Mouse (Mus musculus): ENCODE data around the gene Crtc1. TPM values are rescaled to one million over a fixed set of nuclear protein-coding genes. Genes with fewer than 3 reads are reported as not detected.

Crtc1 gene
- polyA plus RNA-seq, 1 experiment = 6.1 TPM

- TF ChIP-seq POLR2A (IDR thresholded peaks at IDR 0.05; ENCODE audit: borderline replicate concordance, control insufficient read depth, low read depth, low read length) (no peak), CTCF (IDR thresholded peaks at IDR 0.05; ENCODE audit: control insufficient read depth, insufficient read depth, low read length) (no peak)
- Histone ChIP-seq H3K4me1 (ENCODE audit: control insufficient read depth, insufficient read depth, low read length) (no peaks in the 10 kb centered on the region), H3K27ac (ENCODE audit: control insufficient read depth, insufficient read depth, low read depth, low read length, poor library complexity) (no peak overlapping the region), H3K4me3 (replicated peaks; ENCODE audit: control insufficient read depth, low read depth, low read length) (no peak overlapping the region)
- 87% methylated on average over 7 of the region's 7 CpGs for WGBS
Observed at GRCm38 (mm10) chr8:70405189-70405588, 34.2 kb downstream of the Crtc1 start.

- Histone ChIP-seq H3K4me1 (ENCODE audit: control insufficient read depth, insufficient read depth, low read length) (no peaks in the 10 kb centered on the region), H3K4me3 (replicated peaks; ENCODE audit: control insufficient read depth, low read depth, low read length) (no peak overlapping the region), H3K27ac (ENCODE audit: control insufficient read depth, insufficient read depth, low read depth, low read length, poor library complexity) (no peak overlapping the region)
- TF ChIP-seq CTCF (IDR thresholded peaks at IDR 0.05; ENCODE audit: control insufficient read depth, insufficient read depth, low read length) (no peak), POLR2A (IDR thresholded peaks at IDR 0.05; ENCODE audit: borderline replicate concordance, control insufficient read depth, low read depth, low read length) (no peak)
- WGBS = 88% methylated on average over 3 of the region's 3 CpGs
Observed at GRCm38 (mm10) chr8:70404212-70404611, 35.2 kb downstream of the Crtc1 start.

GRCm38 (mm10) chr8:70397611-70398563 is 41.5 kb downstream of the Crtc1 start:
- TF ChIP-seq POLR2A (IDR thresholded peaks at IDR 0.05; ENCODE audit: borderline replicate concordance, control insufficient read depth, low read depth, low read length) = no peak
- TF ChIP-seq CTCF (IDR thresholded peaks at IDR 0.05; ENCODE audit: control insufficient read depth, insufficient read depth, low read length) = no peak
- Histone ChIP-seq H3K4me1 (ENCODE audit: control insufficient read depth, insufficient read depth, low read length) (no peaks in the 10 kb centered on the region), H3K4me3 (replicated peaks; ENCODE audit: control insufficient read depth, low read depth, low read length) (no peak overlapping the region), H3K27ac (ENCODE audit: control insufficient read depth, insufficient read depth, low read depth, low read length, poor library complexity) (no peak overlapping the region)
- 89% methylated on average over 16 of the region's 16 CpGs for WGBS

- 74% methylated on average over 5 of the region's 5 CpGs for WGBS
- TF ChIP-seq CTCF (IDR thresholded peaks at IDR 0.05; ENCODE audit: control insufficient read depth, insufficient read depth, low read length) (no peak), POLR2A (IDR thresholded peaks at IDR 0.05; ENCODE audit: borderline replicate concordance, control insufficient read depth, low read depth, low read length) (no peak)
- H3K27ac ChIP-seq (ENCODE audit: control insufficient read depth, insufficient read depth, low read depth, low read length, poor library complexity) = no peak overlapping the region
- H3K4me1 ChIP-seq (ENCODE audit: control insufficient read depth, insufficient read depth, low read length) = no peaks in the 10 kb centered on the region
- no peak overlapping the region for H3K4me3 ChIP-seq (replicated peaks; ENCODE audit: control insufficient read depth, low read depth, low read length)
Observed at GRCm38 (mm10) chr8:70396184-70396583, 43.2 kb downstream of the Crtc1 start.

GRCm38 (mm10) chr8:70395649-70396048 is 43.7 kb downstream of the Crtc1 start:
- H3K4me1 ChIP-seq (ENCODE audit: control insufficient read depth, insufficient read depth, low read length) = no peaks in the 10 kb centered on the region
- no peak overlapping the region for H3K27ac ChIP-seq (ENCODE audit: control insufficient read depth, insufficient read depth, low read depth, low read length, poor library complexity)
- WGBS = 70% methylated on average over 5 of the region's 5 CpGs
- no peak overlapping the region for H3K4me3 ChIP-seq (replicated peaks; ENCODE audit: control insufficient read depth, low read depth, low read length)
- TF ChIP-seq CTCF (IDR thresholded peaks at IDR 0.05; ENCODE audit: control insufficient read depth, insufficient read depth, low read length) (no peak), POLR2A (IDR thresholded peaks at IDR 0.05; ENCODE audit: borderline replicate concordance, control insufficient read depth, low read depth, low read length) (no peak)

GRCm38 (mm10) chr8:70394269-70394998 is 44.9 kb downstream of the Crtc1 start:
- H3K4me1 ChIP-seq (ENCODE audit: control insufficient read depth, insufficient read depth, low read length) = no peaks in the 10 kb centered on the region
- H3K27ac ChIP-seq (ENCODE audit: control insufficient read depth, insufficient read depth, low read depth, low read length, poor library complexity) = no peak overlapping the region
- no peak overlapping the region for H3K4me3 ChIP-seq (replicated peaks; ENCODE audit: control insufficient read depth, low read depth, low read length)
- WGBS = 87% methylated on average over 8 of the region's 8 CpGs
- TF ChIP-seq CTCF (IDR thresholded peaks at IDR 0.05; ENCODE audit: control insufficient read depth, insufficient read depth, low read length) (no peak), POLR2A (IDR thresholded peaks at IDR 0.05; ENCODE audit: borderline replicate concordance, control insufficient read depth, low read depth, low read length) (no peak)

GRCm38 (mm10) chr8:70393087-70393486 is 46.3 kb downstream of the Crtc1 start:
- no peak overlapping the region for H3K4me3 ChIP-seq (replicated peaks; ENCODE audit: control insufficient read depth, low read depth, low read length)
- WGBS = 84% methylated on average over 5 of the region's 5 CpGs
- no peak overlapping the region for H3K27ac ChIP-seq (ENCODE audit: control insufficient read depth, insufficient read depth, low read depth, low read length, poor library complexity)
- H3K4me1 ChIP-seq (ENCODE audit: control insufficient read depth, insufficient read depth, low read length) = no peaks in the 10 kb centered on the region
- no peak for TF ChIP-seq CTCF (IDR thresholded peaks at IDR 0.05; ENCODE audit: control insufficient read depth, insufficient read depth, low read length)
- no peak for TF ChIP-seq POLR2A (IDR thresholded peaks at IDR 0.05; ENCODE audit: borderline replicate concordance, control insufficient read depth, low read depth, low read length)

GRCm38 (mm10) chr8:70389678-70390077 is 49.7 kb downstream of the Crtc1 start:
- TF ChIP-seq POLR2A (IDR thresholded peaks at IDR 0.05; ENCODE audit: borderline replicate concordance, control insufficient read depth, low read depth, low read length) = no peak
- no peak for TF ChIP-seq CTCF (IDR thresholded peaks at IDR 0.05; ENCODE audit: control insufficient read depth, insufficient read depth, low read length)

More at GRCm38 (mm10) chr8:70389678-70390077, 49.7 kb downstream of the Crtc1 start:
- Histone ChIP-seq H3K27ac (ENCODE audit: control insufficient read depth, insufficient read depth, low read depth, low read length, poor library complexity) (no peak overlapping the region), H3K4me1 (ENCODE audit: control insufficient read depth, insufficient read depth, low read length) (no peaks in the 10 kb centered on the region), H3K4me3 (replicated peaks; ENCODE audit: control insufficient read depth, low read depth, low read length) (no peak overlapping the region)
- WGBS = 84% methylated on average over 2 of the region's 2 CpGs
